ENCODE assay signal across 10 mouse cellular contexts in genomic region chr5:143423899-143424519, GRCm38 (mm10). TPM values are rescaled to one million over a fixed set of nuclear protein-coding genes. Genes with fewer than 3 reads are reported as not detected.
DNase-seq lines count a peak whose midpoint lies in the region; ATAC-seq and TF ChIP-seq lines count a peak whose summit lies in the region.
"Had no signal": no experiment of that assay in that cellular context is flagged by ENCODE, and none has a peak within 500 bp of the region (broad histone marks: within the 10 kb centered on the region; RNA-seq: fewer than 3 reads in every experiment).

No protein-coding gene starts in this region.

- H3K4me2 ChIP-seq in hindbrain, embryonic 11.5 days (replicated peaks; ENCODE audit: low read depth, low read length) = no peak overlapping the region
- no peak overlapping the region for H3K4me2 ChIP-seq in hindbrain, embryonic 12.5 days (replicated peaks)
- H3K4me2 ChIP-seq in heart, embryonic 11.5 days = no peak overlapping the region
- H3K4me2 ChIP-seq in stomach, embryonic 15.5 days = no peak overlapping the region
- H3K4me2 ChIP-seq: embryonic facial prominence, embryonic 12.5 days; neural tube, embryonic 12.5 days had no signal

- H3K9ac ChIP-seq in hindbrain, embryonic 11.5 days (ENCODE audit: low read depth, low read length) = no peak overlapping the region
- H3K9ac ChIP-seq in hindbrain, embryonic 12.5 days = no peak overlapping the region
- H3K9ac ChIP-seq in heart, embryonic 11.5 days (ENCODE audit: low read depth, low read length) = no peak overlapping the region
- no peak overlapping the region for H3K9ac ChIP-seq in stomach, embryonic 15.5 days
- H3K9ac ChIP-seq: embryonic facial prominence, embryonic 12.5 days; neural tube, embryonic 12.5 days had no signal

- H3K27ac ChIP-seq in hindbrain, embryonic 11.5 days (ENCODE audit: low read depth, low read length) = no peak overlapping the region
- no peak overlapping the region for H3K27ac ChIP-seq in hindbrain, embryonic 12.5 days
- no peak overlapping the region for H3K27ac ChIP-seq in heart, embryonic 11.5 days (ENCODE audit: low read depth, low read length)
- no peak overlapping the region for H3K27ac ChIP-seq in layer of hippocampus, adult 2 months
- H3K27ac ChIP-seq in stomach, embryonic 15.5 days = no peak overlapping the region
- H3K27ac ChIP-seq: embryonic facial prominence, embryonic 12.5 days; neural tube, embryonic 12.5 days had no signal

- H3K27me3 ChIP-seq in hindbrain, embryonic 11.5 days (ENCODE audit: control insufficient read depth, insufficient read depth, low read length) = no peaks in the 10 kb centered on the region
- H3K27me3 ChIP-seq in hindbrain, embryonic 12.5 days = no peaks in the 10 kb centered on the region
- H3K27me3 ChIP-seq in heart, embryonic 11.5 days (ENCODE audit: control insufficient read depth, insufficient read depth, low read length) = no peaks in the 10 kb centered on the region
- H3K27me3 ChIP-seq in stomach, embryonic 15.5 days (replicated peaks) = no peaks in the 10 kb centered on the region
- H3K27me3 ChIP-seq: embryonic facial prominence, embryonic 12.5 days; neural tube, embryonic 12.5 days had no signal

- H3K36me3 ChIP-seq in hindbrain, embryonic 11.5 days (ENCODE audit: control insufficient read depth, insufficient read depth, low read length) = peaks cover 7% of the 10 kb centered on the region; the same call in 1 of the 2 replicates
- H3K36me3 ChIP-seq in hindbrain, embryonic 12.5 days = peaks cover 32% of the 10 kb centered on the region
- H3K36me3 ChIP-seq in heart, embryonic 11.5 days (ENCODE audit: control insufficient read depth, insufficient read depth, low read length) = peaks cover 15% of the 10 kb centered on the region
- H3K36me3 ChIP-seq in stomach, embryonic 15.5 days = peaks cover 16% of the 10 kb centered on the region

- no peak for ATAC-seq in hindbrain, embryonic 11.5 days (ENCODE audit: low FRiP score)
- no peak for ATAC-seq in hindbrain, embryonic 12.5 days (ENCODE audit: low FRiP score)
- peak; percentile 57; the same call in 1 of the 2 replicates for ATAC-seq in heart, embryonic 11.5 days (replicated peaks; ENCODE audit: insufficient number of reproducible peaks, low FRiP score, low TSS enrichment)
- 0 out of 2 replicates have a peak, but pooled peaks have one; percentile 58 for ATAC-seq in stomach, embryonic 15.5 days (ENCODE audit: insufficient read depth, low FRiP score, low read depth)

- DNase-seq in hindbrain, embryonic 11.5 days (ENCODE audit: low spot score) = peak; percentile 78
- peak; percentile 61 for DNase-seq in Muller cell, postnatal 12 days (ENCODE audit: inconsistent ontology term)
- peak; percentile 39 for DNase-seq in cerebellum, adult 9-11 months
- DNase-seq in layer of hippocampus, adult 2 months (ENCODE audit: low spot score in 2 of 2) = peak; percentile 32 to 68
- peak; percentile 80 for DNase-seq in lung, postnatal 36 days

- no peaks in the 10 kb centered on the region for H3K9me3 ChIP-seq in hindbrain, embryonic 11.5 days (ENCODE audit: control insufficient read depth, low read length)
- H3K9me3 ChIP-seq in hindbrain, embryonic 12.5 days (replicated peaks) = no peaks in the 10 kb centered on the region
- no peaks in the 10 kb centered on the region for H3K9me3 ChIP-seq in heart, embryonic 11.5 days (replicated peaks; ENCODE audit: control insufficient read depth, low read length)
- no peaks in the 10 kb centered on the region for H3K9me3 ChIP-seq in stomach, embryonic 15.5 days
- H3K9me3 ChIP-seq: embryonic facial prominence, embryonic 12.5 days; neural tube, embryonic 12.5 days had no signal

- H3K4me1 ChIP-seq in hindbrain, embryonic 11.5 days (replicated peaks; ENCODE audit: control insufficient read depth, insufficient read depth, low read length) = no peaks in the 10 kb centered on the region
- no peaks in the 10 kb centered on the region for H3K4me1 ChIP-seq in hindbrain, embryonic 12.5 days
- no peaks in the 10 kb centered on the region; the same call in 1 of the 2 replicates for H3K4me1 ChIP-seq in heart, embryonic 11.5 days (ENCODE audit: control insufficient read depth, insufficient read depth, low read length)
- H3K4me1 ChIP-seq in stomach, embryonic 15.5 days = no peaks in the 10 kb centered on the region
- H3K4me1 ChIP-seq: embryonic facial prominence, embryonic 12.5 days; neural tube, embryonic 12.5 days had no signal

- 25% methylated on average over 6 of the region's 6 CpGs for WGBS in hindbrain, embryonic 11.5 days
- WGBS in hindbrain, embryonic 12.5 days = 37% methylated on average over 6 of the region's 6 CpGs
- WGBS in heart, embryonic 11.5 days (ENCODE audit: insufficient replicate concordance) = 32% methylated on average over 6 of the region's 6 CpGs
- WGBS in stomach, embryonic 15.5 days = 27% methylated on average over 6 of the region's 6 CpGs

- peak; percentile 94 for TF ChIP-seq CTCF in layer of hippocampus, adult 2 months (conservative IDR thresholded peaks at IDR 0.05)

- no peak overlapping the region for H3K4me3 ChIP-seq in hindbrain, embryonic 11.5 days (ENCODE audit: low read depth, low read length)
- no peak overlapping the region for H3K4me3 ChIP-seq in hindbrain, embryonic 12.5 days
- no peak overlapping the region for H3K4me3 ChIP-seq in heart, embryonic 11.5 days (ENCODE audit: low read depth, low read length)
- H3K4me3 ChIP-seq in layer of hippocampus, adult 2 months = no peak overlapping the region
- no peak overlapping the region for H3K4me3 ChIP-seq in stomach, embryonic 15.5 days (replicated peaks)
- H3K4me3 ChIP-seq: embryonic facial prominence, embryonic 12.5 days; neural tube, embryonic 12.5 days had no signal

RNA-seq across cellular contexts. Expression of gene Kdelr2, which starts 20.4 kb away (rescaled TPM):
- polyA plus RNA-seq in hindbrain, embryonic 11.5 days (2014; fragmentation: Nextera tagmentation; extraction: Ambion mirVana) = 189 and 202 TPM in 2 replicates
- polyA plus RNA-seq in hindbrain, embryonic 12.5 days (2016; fragmentation: Nextera tagmentation; extraction: Ambion mirVana) = 210 and 236 TPM in 2 replicates
- 269 and 291 TPM in 2 replicates for polyA plus RNA-seq in heart, embryonic 11.5 days (2014; fragmentation: Nextera tagmentation; extraction: Ambion mirVana)
- total RNA-seq in layer of hippocampus, adult 2 months (2021) = 10 to 100 TPM; 34.3 to 36.2 TPM
- 357 and 384 TPM in 2 replicates for polyA plus RNA-seq in stomach, embryonic 15.5 days (2015; fragmentation: Nextera tagmentation; extraction: Ambion mirVana)

RNA-seq across cellular contexts. Expression of gene Daglb, which starts 40.4 kb away (rescaled TPM):
- polyA plus RNA-seq in hindbrain, embryonic 11.5 days (2014; fragmentation: Nextera tagmentation; extraction: Ambion mirVana) = 10.2 and 12.2 TPM in 2 replicates
- 13.4 and 14.6 TPM in 2 replicates for polyA plus RNA-seq in hindbrain, embryonic 12.5 days (2016; fragmentation: Nextera tagmentation; extraction: Ambion mirVana)
- polyA plus RNA-seq in heart, embryonic 11.5 days (2014; fragmentation: Nextera tagmentation; extraction: Ambion mirVana) = 8.5 and 8.7 TPM in 2 replicates
- 10 to 100 TPM; 27.7 to 32.1 TPM for total RNA-seq in layer of hippocampus, adult 2 months (2021)
- 10.4 and 11.3 TPM in 2 replicates for polyA plus RNA-seq in stomach, embryonic 15.5 days (2015; fragmentation: Nextera tagmentation; extraction: Ambion mirVana)

Comparison
In these comparisons a context has a peak if more than half of its experiments do, and no peak if none do; other contexts are left out.
1. ATAC-seq: peak in heart, embryonic 11.5 days (single experiment) and stomach, embryonic 15.5 days (single experiment); none in hindbrain, embryonic 11.5 days (single experiment) and hindbrain, embryonic 12.5 days (single experiment).
2. Peak in every context shown above with its lines, with median percentiles within 50 percentile points of each other: DNase-seq.